Mouse (Mus musculus): ENCODE data around the gene Bicd2.

The Bicd2 gene

DNA sequence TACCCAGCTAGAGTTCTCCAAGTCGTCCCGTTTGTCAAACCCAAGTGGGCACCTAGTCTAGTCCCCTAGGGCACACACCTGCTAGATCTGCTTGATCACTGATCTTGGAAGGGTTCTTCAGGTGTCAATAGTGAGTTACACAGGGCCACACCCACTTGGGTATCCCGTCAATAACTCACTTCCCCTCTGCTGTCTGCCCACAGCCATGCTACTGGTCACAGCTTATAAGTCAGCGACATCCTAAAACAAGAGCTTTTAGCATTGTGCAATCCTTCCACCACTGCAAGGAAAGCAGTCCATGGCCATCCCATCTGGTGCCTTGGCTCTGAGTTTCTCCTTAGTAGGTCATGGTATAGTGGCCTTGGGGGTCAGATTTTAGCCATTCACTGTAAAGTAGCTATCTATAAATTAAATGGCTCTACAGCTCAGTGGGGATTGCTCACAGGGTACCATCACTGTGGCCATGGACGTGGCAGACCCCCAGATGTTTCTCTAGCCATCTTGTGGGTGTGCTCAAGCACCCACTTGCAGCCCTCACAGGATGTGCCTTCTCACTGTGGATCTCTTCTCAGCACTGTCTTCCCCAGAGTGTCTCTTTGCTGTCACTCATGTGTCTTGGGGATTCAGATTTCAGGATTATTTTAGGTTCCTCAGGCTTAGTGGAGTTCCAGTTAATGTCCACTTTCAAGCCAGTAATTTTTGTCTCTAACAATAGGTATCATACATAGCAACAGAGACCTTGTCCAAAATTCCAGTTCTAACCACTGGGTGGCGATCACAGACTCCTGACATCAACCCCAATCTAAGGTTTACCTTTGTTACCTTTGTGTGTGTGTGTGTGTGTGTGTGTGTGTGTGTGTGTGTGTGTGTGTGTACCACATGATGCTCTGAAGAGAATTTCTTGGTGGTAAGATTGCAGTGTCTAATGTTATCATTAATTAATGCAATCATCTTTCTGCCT is 14.9 kb upstream of the Bicd2 start:
- peak; percentile 81 for DNase-seq (ENCODE audit: low read depth, low spot score)

GRCm38 (mm10) chr13:49328101-49328500 is 13.3 kb upstream of the Bicd2 start:
- DNase-seq (ENCODE audit: low read depth, low spot score): no peak

- DNase-seq (ENCODE audit: low read depth, low spot score): no peak
Observed at GRCm38 (mm10) chr13:49333250-49333649, 8.1 kb upstream of the Bicd2 start.

DNA sequence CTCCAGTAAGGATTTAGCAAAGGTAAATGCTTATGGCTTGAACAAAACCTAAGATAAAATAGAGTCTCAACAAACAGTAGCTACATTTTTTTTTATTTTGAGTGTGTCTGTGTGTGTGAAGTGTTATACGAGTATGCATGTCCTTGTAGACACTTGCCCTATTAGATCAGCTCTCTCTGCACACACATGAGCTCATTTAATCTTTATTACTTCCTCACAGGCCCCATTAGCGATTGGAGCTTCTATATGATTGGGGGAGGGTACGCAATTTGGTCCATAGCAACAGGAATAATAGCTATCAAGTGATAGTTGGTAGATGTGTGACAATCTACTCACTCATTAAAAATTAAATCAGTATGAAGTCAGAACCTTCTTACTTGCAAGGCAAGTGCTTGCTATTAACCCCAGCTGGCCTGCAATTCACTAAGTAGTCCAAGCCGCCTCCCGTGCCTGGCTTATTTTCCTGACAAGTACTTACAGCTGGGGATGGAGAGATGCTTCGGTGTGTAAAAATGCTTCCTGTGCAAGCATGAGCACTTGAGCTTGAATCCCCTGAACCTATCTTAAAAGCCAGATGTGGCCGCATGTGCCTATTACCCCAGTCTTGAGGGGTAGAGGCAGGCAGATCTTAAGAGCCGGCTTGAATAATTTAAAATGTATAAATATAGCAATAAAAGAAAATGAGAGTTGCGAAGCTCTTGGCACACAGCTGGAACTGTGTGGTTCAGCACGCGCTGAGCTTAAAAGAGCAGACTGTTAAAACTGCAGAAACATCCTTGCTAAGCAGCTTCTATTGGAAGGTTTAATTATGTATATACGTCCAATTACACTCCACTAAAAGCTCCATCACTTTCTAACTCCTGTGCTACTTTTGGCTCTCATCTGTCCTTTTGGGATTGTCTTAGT is 6.1 kb upstream of the Bicd2 start:
- peak; percentile 56 for DNase-seq (ENCODE audit: low read depth, low spot score)

DNA sequence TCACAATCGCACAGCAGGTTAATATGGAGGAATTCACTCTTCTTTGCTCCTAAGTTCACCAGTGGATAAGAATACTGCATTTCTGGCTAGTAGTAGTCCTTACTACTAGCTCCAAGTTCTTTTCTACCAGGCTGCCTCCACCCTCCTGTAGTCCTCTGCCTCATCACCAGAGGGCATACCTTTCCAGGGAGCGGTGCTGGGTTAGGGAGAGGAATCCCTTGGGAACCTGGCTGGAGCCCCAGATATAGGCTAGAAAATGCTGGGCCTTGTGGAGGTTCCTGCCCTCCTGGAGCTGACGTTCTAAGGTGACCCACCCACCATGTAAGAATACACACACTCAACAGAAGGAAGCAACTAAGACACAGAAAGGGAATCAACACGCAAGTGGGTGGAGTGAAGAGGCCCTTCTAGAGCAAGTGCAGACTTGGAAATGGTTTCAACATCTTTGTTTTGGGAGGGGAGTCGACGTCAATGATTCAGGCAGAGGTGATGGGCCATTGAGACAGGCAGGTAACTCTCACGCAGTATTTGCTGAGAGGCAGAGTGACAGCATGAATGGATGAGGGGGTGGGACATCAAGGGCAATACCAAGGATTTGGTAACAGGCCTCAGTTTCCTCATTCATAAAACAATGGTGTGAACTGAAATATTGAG is 2.4 kb upstream of the Bicd2 start:
- DNase-seq (ENCODE audit: low read depth, low spot score): peak; percentile 58

GRCm38 (mm10) chr13:49341831-49342722 is 692 bp downstream of the Bicd2 start:
- DNase-seq (ENCODE audit: low read depth, low spot score): no peak

DNA sequence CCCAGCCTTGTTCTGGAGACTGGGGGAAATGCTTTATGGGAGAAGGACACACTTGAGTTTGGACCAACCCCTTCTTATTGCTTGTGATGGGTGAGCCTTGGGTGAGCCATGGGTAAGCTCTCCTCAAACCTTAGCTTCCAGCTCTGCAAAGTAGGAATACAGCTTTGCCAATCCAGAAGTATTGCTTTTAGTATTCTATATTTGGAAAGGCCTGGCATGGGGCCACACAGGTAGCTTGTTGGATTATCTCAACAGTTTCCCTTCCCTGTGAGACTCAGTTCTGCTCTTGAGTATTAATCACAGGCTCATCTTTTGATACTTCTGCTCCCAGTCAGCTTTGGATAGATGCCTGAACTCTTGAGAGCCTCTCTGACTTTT is 1.3 kb downstream of the Bicd2 start:
- DNase-seq (ENCODE audit: low read depth, low spot score): no peak

- DNase-seq (ENCODE audit: low read depth, low spot score): no peak
Observed at GRCm38 (mm10) chr13:49344567-49344966, 3.2 kb downstream of the Bicd2 start.

GRCm38 (mm10) chr13:49345476-49345875 is 4.1 kb downstream of the Bicd2 start:
- DNase-seq (ENCODE audit: low read depth, low spot score): peak; percentile 49

- no peak for DNase-seq (ENCODE audit: low read depth, low spot score)
Observed at GRCm38 (mm10) chr13:49348522-49348921, 7.1 kb downstream of the Bicd2 start.

DNA sequence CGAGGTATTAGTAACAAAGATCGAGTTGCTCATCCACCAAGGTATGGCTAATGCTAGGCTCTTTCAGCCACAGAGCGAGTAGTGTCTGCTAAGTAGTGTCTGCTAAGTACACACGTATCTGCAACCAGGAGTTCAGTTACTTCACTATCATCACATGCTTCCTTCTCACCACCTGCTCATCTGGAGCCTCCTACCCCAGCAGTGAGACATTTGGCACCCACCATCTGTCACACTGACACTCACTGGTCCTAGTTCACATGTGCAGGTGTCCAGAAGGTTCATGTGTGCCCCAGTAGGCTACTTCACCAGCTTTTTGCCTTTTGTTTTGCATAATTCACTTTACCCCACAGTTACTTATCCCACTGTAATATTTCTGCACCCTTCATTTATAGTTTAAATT is 8.0 kb downstream of the Bicd2 start:
- peak; percentile 45 for DNase-seq (ENCODE audit: low read depth, low spot score)

GRCm38 (mm10) chr13:49349836-49350505 is 8.6 kb downstream of the Bicd2 start:
- DNase-seq (ENCODE audit: low read depth, low spot score): no peak

DNA sequence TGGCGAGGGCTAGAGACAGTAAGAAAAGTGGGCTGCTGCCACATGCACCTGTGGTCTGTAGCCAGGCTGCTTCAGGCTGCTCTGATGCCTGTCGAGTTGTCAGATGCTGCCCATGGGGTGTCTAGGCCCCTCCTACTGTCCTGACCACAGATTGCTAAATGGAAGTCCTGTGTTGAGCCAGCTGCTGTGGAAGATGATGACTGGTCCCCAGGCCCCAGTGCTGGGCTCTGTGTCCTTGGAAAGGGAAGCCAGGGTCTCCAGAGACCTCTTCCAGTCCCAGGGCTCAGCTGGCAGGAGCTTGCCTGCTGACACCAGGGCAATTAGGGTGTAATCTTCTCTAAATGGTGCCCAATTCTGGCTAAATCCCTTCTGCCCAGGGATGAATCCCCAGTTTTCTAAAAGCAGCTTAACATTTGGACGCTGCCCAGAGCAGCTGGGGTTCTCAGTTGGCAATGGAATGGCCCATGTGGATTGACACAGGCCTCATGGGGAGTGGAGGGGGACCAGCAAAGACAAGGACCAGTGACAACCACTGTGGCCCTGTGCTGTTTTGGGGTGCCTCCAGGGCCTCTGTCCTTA is 11.3 kb downstream of the Bicd2 start:
- DNase-seq (ENCODE audit: low read depth, low spot score): peak; percentile 69

- no peak for DNase-seq (ENCODE audit: low read depth, low spot score)
Observed at GRCm38 (mm10) chr13:49353422-49353821, 12.0 kb downstream of the Bicd2 start.

- DNase-seq (ENCODE audit: low read depth, low spot score): peak; percentile 80
Observed at GRCm38 (mm10) chr13:49353991-49354507, 12.7 kb downstream of the Bicd2 start.

GRCm38 (mm10) chr13:49355461-49356061 is 14.2 kb downstream of the Bicd2 start:
- no peak for DNase-seq (ENCODE audit: low read depth, low spot score)

DNA sequence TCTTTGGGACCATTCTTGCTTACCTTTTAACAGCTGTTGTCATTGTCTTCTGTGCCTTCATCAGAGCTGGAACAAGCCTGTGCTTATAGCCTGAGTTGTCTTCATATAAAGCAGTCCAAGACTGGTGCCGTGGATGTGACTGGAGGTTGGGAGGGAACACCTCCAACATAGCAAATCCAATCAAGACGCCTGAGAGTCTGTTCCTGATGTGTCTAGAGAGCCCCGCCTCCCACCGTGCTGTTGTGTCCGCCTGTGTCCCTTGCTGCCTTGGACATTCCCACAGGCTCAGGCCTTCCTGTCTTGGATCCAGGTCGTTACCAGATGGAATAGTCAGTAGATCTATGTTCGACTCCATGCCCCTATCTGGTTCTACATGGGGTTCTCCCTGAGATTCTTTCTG is 14.7 kb downstream of the Bicd2 start:
- DNase-seq (ENCODE audit: low read depth, low spot score): no peak

DNA sequence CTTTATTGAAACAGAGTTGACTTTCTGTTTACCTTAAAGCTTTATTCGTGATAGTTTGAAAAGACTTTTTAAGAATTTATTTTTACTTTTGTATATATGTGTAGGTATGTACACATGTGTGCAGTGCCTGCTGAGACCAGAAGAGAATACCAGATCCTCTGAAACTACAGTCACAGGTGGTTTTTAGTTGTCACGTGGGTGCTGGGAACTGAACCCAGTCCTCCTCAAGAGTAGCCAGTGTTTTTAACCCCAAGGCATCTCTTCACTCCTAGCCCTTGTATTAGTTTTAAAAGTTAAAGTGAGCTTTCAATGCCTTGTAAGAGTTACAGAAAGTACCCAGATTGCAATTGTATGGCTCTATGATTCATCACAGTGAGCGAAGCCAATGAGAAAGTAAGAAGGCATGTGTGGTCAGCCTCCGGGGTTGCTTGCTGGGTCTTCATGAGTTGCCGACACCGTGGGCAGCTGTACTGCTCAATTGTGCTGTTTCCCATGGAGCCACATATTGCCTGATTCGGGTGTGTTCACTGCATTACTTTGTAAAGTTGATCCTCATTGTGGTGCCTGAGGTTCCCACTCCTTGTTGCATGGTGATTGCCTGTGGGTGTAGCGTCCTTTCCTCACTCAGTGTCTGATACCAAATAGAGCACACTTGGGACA is 16.1 kb downstream of the Bicd2 start:
- DNase-seq (ENCODE audit: low read depth, low spot score): no peak

DNA sequence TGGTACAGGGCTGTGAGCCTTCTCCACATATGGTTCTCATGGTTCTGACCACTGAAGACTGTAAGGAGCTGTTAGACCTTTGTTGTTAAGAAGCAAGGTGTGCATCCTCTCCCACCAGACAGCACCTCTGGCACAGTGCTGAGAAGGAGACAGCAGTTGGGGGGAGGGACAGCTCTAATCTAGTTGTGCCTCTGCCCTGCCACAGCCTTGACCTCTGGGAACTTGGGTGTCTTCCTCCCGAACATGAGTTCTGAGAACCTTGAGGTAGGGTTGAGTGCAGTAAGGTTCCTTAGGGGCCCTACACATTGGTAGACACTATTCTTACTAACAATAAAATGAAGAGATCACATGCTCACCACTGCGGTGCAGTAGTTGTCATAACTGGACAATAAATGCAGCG is 16.8 kb downstream of the Bicd2 start:
- no peak for DNase-seq (ENCODE audit: low read depth, low spot score)

All from brain, adult 2 months (tissue).